Mouse (Mus musculus) macrophage (primary cell): ENCODE measurements around the gene Heatr1. TPM values are rescaled to one million over a fixed set of nuclear protein-coding genes. Genes with fewer than 3 reads are reported as not detected.
"Not testable (repeated sequence)": the region's sequence is repeated elsewhere in the genome, so short reads cannot be mapped to it uniquely, and the experiment has no call there.

ENCODE experiments used
- H3K27ac ChIP-seq: fragments of 350-480 bp; formaldehyde crosslinking; 2 replicates; pipeline ENCODE4 v1.9.0; 2021
- H3K36me3 ChIP-seq: fragments of 350-480 bp; formaldehyde crosslinking; 2 replicates; pipeline ENCODE4 v1.9.0; 2021; ENCODE audit errors: inconsistent target
- H3K4me3 ChIP-seq: fragments of 350-480 bp; formaldehyde crosslinking; 2 replicates; pipeline ENCODE4 v1.9.0; 2021; ENCODE audit errors: inconsistent target
- H3K79me2 ChIP-seq: fragments of 350-480 bp; formaldehyde crosslinking; 2 replicates; pipeline ENCODE4 v1.9.0; 2021; ENCODE audit errors: inconsistent target
- WGBS: methylation state at CpG from one replicate; pipeline ENCODE4 v1.1.7; 2026; ENCODE audit warnings: inconsistent platforms; ENCODE audit not compliant: missing documents; 5-methylcytosine and 5-hydroxymethylcytosine counted together
- polyA plus RNA-seq: library from polyadenylated mRNA; stranded (reverse); fragments of 250-400 nt; gene quantifications from 3 replicates; pipeline ENCODE4 v1.2.4, GENCODE M21; 2018; ENCODE audit warnings: inconsistent platforms

Gene Heatr1
- polyA plus RNA-seq, 1 experiment from 2014 or later: 17.9 TPM

DNA sequence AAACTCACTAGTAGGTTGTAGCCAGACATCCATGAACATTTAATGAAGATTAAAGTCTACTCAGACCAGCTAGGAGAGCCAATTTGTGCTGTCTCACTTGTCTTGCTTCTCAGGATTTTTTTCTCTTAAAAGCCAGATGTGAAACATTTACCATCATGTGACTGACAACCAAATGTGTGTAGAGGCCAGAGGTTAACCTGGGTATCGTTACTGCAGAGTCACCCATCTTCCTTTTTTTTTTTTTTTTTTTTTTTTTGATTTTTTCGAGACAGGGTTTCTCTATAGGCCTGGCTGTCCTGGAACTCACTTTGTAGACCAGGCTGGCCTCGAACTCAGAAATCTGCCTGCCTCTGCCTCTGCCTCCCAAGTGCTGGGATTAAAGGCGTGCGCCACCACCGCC, 69.3 kb downstream of the Heatr1 start:
- H3K36me3 ChIP-seq, H3K27ac ChIP-seq, H3K4me3 ChIP-seq: not testable (repeated sequence)
- 83% methylated on average over 5 of the region's 6 CpGs for WGBS
- H3K79me2 ChIP-seq: peaks cover 21% of the 10 kb centered on the region

DNA sequence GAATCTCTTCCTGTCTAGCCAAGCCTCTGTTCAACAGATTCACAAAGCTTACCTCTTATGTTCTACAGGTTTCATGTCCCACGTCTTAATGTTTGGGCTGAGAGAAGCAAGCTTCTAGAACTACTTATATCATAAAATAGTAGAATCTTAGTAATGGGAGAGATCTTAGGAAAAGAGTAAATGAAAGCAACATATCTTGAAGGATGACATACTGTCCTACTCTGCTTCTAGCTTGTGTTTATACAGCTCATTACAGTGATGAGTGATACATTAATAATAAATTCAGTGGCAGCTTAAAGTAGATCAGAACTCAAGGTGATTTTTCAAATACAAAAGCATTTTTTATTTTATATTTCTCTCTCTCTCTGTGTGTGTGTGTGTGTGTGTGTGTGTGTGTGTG, 70.0 kb downstream of the Heatr1 start, which contains the start of gene Lgals8:
Gene Lgals8 (minus strand): TSS at position 101 of the 400 bp plus-strand sequence.
- H3K36me3 ChIP-seq: no peaks in the 10 kb centered on the region
- peaks cover 14% of the 10 kb centered on the region for H3K79me2 ChIP-seq
- WGBS: 100% methylated on average over 1 of the region's 1 CpGs
- H3K4me3 ChIP-seq: no peak within 1 kb of the TSS
- H3K27ac ChIP-seq: no peak within 1 kb of the TSS

DNA sequence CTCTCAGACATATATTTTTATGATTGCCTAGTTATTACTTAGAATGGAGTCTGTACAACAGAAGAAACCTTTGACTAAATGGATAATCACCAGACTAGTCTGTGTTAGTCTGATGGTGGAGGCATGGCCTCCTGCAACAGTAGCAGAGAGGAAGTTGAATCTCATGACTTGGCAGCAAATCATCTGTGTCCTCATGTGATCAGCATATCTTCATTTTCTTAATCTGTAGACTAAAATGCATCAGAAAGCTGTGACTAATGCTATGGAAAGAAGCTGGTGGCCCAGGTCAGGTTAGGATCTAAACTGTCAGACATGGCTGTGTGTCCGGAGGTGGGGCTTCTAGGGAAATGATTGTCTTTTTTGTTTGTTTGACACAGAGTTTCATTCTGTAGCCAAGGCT, 73.7 kb downstream of the Heatr1 start:
- Histone ChIP-seq H3K79me2 (no peaks in the 10 kb centered on the region; the same call in 1 of the 2 replicates), H3K27ac (peak overlapping the region; percentile 98), H3K36me3 (peaks cover 18% of the 10 kb centered on the region; the same call in 1 of the 2 replicates), H3K4me3 (peak overlapping the region; percentile 28)
- 65% methylated on average over 1 of the region's 1 CpGs for WGBS

DNA sequence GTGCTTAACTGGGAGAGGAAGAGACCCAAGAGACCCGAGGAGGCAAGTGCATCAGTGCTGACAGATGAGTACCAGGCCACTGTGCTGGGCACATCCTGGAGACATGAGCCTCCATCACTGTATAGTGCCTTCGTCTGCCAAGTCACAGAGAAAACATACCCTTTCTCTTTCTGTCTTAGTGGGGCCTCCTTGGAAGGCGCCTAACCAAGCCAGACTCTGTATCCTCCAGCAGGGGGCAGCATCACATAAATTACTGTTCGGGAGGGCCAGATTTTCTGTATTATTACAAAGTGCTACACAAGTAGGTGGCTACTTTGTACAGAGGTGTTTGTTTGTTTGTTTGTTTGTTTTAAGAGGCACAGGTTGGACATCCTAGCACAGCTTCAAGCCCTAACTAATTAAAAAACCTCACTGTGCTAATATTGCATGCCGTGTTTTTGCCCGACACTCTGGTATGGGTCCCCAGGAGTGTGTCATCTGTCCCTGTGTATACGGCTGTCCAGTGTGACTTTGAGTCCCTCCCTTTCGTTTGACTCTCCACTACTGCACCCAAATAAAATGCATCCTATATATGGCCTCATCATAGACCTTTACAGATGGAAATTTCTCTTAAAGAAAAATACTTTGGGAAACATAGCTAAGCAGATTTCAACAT, 79.0 kb downstream of the Heatr1 start:
- 47% methylated on average over 8 of the region's 8 CpGs for WGBS
- H3K36me3 ChIP-seq: peaks cover 18% of the 10 kb centered on the region; the same call in 1 of the 2 replicates

DNA sequence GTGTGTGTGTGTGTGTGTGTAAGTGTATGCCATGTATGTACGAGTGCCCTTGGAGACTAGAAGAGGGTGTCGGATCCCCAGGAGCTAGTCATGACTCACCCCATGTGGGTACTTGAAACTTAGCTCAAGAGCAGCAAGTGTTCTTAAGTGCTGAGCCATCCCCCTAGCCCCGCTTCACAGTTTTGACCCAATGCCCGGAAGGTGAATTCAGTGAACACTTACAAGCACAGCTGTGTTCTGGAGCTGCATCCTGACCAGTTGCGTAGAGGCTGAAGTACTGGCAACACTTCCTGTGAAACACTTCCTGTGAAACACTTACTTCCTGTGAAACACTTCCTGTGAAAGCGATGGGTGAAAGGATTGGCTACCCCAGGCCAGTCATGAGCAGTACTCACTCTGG, 80.4 kb downstream of the Heatr1 start:
- Histone ChIP-seq H3K79me2 (no peaks in the 10 kb centered on the region), H3K4me3 (peak overlapping the region; percentile 6; the same call in 1 of the 2 replicates), H3K36me3 (peaks cover 18% of the 10 kb centered on the region; the same call in 1 of the 2 replicates), H3K27ac (no peak overlapping the region)
- 71% methylated on average over 6 of the region's 6 CpGs for WGBS

More for the DNA sequence above, 79.0 kb downstream of the Heatr1 start:
- no peak overlapping the region for H3K4me3 ChIP-seq
- H3K79me2 ChIP-seq: no peaks in the 10 kb centered on the region; the same call in 1 of the 2 replicates
- no peak overlapping the region for H3K27ac ChIP-seq

DNA sequence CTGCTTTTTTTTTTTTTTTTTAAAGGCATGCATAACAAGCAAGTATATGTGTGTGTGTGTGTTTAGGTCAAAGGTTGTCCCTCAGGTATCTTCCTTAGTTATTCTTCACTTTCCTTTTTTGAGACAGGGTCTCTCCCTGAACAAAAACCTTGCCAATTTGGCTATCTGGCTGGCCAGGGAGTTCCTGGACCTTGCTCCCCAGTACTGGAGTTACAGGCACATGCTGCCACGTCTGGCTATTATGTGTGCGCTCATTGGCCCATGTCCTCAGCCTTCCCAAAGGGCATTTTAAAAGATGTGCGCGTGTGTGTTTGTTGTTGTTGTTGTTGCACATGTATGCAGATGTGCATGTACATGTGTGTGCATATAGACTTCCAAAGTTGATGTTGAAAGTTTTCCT, 82.1 kb downstream of the Heatr1 start:
- Histone ChIP-seq H3K36me3 (peaks cover 12% of the 10 kb centered on the region; the same call in 1 of the 2 replicates), H3K4me3 (no peak overlapping the region), H3K27ac (no peak overlapping the region), H3K79me2 (no peaks in the 10 kb centered on the region)
- 98% methylated on average over 4 of the region's 4 CpGs for WGBS

GRCm38 (mm10) chr13:12478301-12478700, 83.5 kb downstream of the Heatr1 start:
- Histone ChIP-seq H3K36me3 (no peaks in the 10 kb centered on the region), H3K27ac (no peak overlapping the region), H3K79me2 (no peaks in the 10 kb centered on the region), H3K4me3 (no peak overlapping the region)
- WGBS: 93% methylated on average over 15 of the region's 15 CpGs

DNA sequence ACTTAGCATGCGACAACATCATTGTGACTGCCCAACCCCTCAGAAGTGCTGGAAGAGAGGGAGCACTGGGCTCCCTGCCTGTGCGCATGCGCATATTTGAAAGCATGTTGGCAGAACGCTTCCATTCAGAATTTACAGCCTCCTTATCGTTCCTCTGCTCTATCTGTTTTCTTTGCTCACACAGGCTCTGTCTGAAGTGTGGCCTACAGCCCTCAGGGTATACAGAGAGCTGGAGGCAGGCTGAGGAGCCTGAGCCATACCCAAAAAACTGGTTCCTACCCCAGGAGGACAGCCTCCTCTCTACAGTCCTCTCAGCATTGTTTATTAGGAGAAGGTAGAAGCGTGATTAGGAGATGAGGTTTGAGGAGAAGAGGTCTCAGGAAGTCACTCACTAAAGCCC, 85.0 kb downstream of the Heatr1 start:
- 97% methylated on average over 6 of the region's 6 CpGs for whole genome bisulfite sequencing
- no peak overlapping the region for H3K4me3 ChIP-seq

DNA sequence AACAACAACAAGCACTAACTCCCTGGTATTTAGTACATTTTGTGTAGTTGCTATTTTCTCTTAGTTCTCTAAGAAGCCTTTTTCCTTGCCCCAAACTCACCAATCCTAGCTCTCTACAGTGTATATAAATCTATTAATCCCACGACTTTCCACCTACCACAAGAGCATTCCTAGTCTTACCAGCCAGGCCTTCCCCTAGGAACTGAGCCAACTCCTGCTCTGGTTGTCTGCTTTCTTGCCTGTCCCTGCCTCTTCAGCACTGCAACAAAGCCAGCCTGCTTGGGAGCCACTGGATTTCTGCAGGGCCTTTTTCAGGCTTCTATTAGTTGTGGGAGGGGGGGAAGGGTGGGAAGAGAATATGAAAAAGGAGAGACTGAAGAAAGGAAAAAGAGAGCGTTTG, 90.4 kb downstream of the Heatr1 start:
- H3K36me3 ChIP-seq: no peaks in the 10 kb centered on the region
- no peak overlapping the region for H3K4me3 ChIP-seq
- no peaks in the 10 kb centered on the region for H3K79me2 ChIP-seq
- 96% methylated on average over 2 of the region's 2 CpGs for WGBS
- no peak overlapping the region for H3K27ac ChIP-seq

More for the DNA sequence above, 85.0 kb downstream of the Heatr1 start:
- H3K36me3 ChIP-seq: no peaks in the 10 kb centered on the region
- no peak overlapping the region for H3K27ac ChIP-seq
- no peaks in the 10 kb centered on the region for H3K79me2 ChIP-seq

- no peaks in the 10 kb centered on the region for H3K79me2 ChIP-seq
- no peak overlapping the region for H3K4me3 ChIP-seq
- H3K27ac ChIP-seq: no peak overlapping the region
- 95% methylated on average over 7 of the region's 7 CpGs for whole genome bisulfite sequencing
- H3K36me3 ChIP-seq: no peaks in the 10 kb centered on the region
Measured at GRCm38 (mm10) chr13:12485640-12486039, 90.8 kb downstream of the Heatr1 start.

Other genes with a start within 250 kb of the Heatr1 start
- 15.4 to 18.4 TPM (median 17.3 TPM) in 3 replicates for gene Mtr, start 136.9 kb upstream of the Heatr1 start, polyA plus RNA-seq
- gene Actn2, start 54.3 kb upstream of the Heatr1 start, polyA plus RNA-seq: not detected in 3 replicates
- 118 to 198 TPM (median 152 TPM) in 3 replicates for gene Lgals8, start 69.9 kb downstream of the Heatr1 start, polyA plus RNA-seq
- 0.06 to 0.11 TPM (median 0.11 TPM) in 3 replicates for gene Edaradd, start 125.4 kb downstream of the Heatr1 start, polyA plus RNA-seq
- gene Ero1lb, start 170.8 kb downstream of the Heatr1 start, polyA plus RNA-seq: 12.2 to 14.0 TPM (median 12.9 TPM) in 3 replicates